Mouse (Mus musculus): Measurements from ENCODE around the gene Tspan14.
A peak's percentile ranks its signal among the peaks of the same experiment; 100 is the strongest.

The Tspan14 gene

DNA sequence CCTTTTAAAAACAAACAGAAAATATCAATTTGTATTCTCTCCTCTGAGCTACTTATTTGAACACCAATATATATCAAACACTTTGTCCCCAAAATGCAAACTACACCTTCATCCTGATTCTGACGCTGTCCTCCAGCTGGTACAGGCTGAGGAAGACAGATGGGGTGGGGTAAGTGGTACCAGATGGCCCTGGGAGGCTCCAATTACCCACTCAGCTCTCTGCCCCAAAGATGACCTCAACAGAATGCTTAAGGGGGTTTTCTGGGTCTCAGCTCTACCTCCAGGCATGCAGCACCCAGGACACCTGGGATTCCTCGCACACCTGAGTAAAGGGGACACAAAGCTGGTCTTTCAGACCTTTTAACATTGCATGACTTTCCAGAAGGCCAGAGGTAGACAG lies 13.9 kb downstream of the Tspan14 start:
- DNase-seq (ENCODE audit: extremely low spot score, low read depth, low spot score) = peak; percentile 24

DNA sequence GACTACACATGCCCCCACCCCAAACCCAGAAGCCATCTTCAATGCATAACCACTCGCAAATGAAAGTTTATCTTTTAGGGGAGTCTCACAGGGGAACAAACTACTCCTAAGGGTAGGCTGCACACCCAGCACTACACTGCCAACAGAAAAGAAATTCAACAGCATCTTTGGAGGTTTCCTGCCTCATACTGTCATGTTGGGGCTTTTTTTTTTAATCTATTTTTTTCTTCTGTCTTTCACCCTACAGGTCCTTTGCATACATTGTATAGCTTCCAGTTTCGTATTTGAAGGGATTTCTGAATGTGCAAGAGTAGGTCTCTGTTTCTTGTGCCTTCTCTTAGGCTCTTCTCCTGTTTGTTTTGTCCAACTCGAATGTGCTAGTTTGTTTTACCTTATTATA lies 14.3 kb downstream of the Tspan14 start:
- DNase-seq (ENCODE audit: extremely low spot score, low read depth, low spot score) = no peak

DNA sequence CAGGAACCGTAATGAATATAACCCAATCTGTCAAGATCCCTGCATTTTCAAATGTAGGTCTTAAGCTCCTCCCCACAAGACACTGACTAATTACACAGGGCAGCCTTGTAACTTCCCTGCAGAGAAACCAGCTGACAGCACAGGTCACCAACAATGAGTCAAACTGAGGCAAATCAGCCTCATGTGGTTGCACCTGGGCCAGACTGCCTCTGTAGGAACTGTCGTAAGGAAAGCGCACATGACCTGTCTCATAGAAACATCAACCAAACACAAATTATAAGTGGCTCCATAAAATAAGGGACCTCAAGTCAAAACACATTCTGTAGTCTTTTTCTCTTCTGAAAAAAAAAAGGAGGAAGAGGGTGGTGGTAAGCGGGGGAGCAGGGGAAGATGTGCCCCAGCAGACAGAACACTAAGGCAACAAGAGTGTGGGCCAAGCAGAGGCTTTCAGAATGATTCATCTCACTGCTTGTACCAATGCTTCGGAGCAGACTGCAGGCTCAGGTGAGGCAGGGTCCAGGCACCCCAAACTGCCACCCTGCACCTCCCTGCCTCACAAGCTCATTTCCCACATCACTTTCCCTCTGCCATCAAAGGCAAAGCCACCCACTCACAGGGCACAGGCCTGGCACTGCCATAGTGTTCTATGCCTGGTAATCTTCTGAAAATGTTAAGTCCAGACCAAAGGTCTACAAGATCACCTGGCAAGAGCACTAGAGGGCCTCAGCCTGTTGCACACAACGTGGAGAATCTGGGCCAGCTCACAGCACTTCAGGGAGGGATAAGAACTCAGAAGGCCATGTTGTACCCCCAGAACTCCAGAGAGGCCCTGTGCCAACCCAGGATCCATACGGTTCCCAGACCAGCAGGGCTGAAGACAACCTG lies 16.6 kb downstream of the Tspan14 start:
- DNase-seq (ENCODE audit: extremely low spot score, low read depth, low spot score) = no peak

DNA sequence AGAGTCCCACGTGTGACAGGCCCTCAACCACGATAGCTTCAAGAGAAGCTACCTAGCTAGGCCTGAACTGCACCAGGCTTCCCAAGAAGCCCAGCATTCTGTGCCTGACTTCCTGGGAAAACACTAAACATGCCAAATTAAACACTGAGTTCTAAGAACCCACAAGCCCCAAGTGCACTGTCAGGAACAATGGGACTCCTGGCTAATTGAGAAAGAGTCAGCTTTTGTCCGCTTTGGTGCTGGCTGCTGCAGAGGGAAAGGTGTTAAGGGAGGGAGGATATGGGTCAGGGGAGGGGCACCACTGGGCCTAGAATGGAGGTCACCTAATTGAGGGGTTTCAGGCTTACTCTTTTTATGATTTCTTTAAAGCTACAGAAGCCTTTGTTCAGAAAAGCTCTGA lies 17.6 kb downstream of the Tspan14 start:
- no peak for DNase-seq (ENCODE audit: extremely low spot score, low read depth, low spot score)

DNA sequence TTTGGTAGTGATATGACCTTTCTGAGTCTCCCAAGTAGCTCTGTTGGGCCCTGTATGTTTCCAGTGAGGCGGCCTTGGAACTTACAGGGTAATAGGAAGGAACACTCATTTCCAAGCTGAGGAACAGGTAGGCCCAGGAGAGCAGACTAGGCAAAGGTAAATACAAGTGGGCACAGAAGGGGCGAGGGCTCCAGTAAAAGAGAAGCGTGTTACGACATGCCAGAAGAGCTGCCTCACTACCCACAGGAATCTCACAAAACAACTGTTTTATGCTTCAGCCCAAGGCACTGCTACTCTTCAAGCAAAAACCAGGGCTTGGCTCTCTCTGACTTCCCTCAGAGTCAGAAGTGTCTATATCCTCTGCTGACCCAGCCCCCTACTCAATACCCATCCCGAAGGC lies 18.1 kb downstream of the Tspan14 start:
- no peak for DNase-seq (ENCODE audit: extremely low spot score, low read depth, low spot score)

DNA sequence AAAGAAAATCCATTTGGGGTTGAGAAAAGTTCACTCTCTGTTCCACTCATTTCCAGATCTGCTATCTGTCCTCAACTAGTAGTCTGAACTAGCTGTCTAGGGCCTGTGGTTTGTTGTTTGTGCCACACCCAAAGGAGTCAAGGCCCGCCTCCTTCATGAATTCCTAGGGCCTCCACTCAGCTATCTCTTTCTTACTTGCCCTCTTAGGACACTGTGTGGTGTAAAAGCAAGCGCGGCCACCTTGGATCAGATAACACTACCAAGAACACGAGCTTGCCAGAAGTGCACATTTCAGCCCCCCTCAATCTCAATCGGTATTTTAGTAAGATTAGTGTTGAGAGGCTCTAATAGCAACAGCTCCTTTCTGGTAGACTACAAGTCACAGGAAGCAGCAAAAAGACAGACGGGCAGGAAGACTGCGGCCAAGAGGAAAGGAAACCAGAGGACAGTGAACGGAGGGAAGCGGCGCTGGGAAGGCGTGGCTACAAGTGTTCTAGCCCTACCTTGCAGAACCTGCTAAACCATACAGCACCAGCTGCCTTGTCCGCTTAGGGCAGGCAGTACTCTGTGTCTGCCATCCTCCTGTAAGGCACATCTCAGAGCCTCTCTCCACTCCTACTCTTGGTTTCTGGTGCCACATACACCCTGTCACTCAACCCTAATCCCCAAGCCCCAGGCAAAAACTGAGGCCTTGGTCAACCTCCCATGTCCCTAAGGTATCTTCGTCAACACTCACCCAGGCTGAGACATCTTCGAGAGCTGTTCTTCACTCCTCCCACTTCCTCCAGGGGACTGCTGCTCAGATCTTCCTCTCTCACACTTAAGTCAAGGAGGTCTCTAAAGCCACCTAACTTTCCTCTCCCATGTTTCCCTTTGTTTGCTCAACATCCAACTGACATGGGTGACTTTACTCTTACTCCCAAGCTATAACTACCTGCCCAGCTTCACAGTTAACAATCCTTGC lies 18.9 kb downstream of the Tspan14 start:
- DNase-seq (ENCODE audit: extremely low spot score, low read depth, low spot score) = no peak

DNA sequence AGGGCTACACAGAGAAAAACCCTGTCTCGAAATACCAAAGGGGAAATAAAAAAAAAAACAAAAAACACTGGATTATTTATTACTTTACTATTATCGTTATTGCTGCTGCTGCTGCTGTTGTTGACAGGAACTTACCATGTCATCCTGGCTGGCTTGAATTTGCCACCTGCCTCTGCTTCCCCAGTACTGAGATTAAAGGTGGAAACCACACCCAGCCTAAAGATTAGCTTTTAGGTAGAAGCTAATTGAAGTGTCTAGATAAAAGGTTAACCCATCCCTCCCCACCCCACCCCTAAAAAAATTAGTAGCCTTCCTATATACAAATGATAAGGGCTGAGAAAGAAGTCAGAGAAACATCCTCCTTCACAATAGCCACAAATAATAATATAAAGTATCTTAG lies 22.8 kb downstream of the Tspan14 start:
- no peak for DNase-seq (ENCODE audit: extremely low spot score, low read depth, low spot score)

DNA sequence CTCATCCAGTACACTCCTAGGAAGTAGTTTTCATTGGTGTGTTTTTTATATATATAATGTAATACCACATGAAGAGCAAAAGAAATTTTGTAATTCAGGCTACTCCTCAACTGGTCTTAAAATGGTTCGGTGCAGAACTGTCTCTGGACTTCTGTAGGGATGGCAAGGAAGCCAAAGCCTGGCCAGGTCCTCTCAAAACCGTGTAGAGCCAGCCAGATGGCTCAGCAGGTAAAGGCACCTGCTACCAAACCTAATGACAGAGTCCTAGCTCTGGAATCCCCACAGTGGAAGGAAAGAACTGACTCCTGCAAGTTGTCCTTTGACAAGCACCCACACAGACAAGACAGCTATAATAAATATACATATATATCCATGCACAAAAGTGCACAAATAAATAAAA lies 24.2 kb downstream of the Tspan14 start:
- DNase-seq (ENCODE audit: extremely low spot score, low read depth, low spot score) = no peak

DNA sequence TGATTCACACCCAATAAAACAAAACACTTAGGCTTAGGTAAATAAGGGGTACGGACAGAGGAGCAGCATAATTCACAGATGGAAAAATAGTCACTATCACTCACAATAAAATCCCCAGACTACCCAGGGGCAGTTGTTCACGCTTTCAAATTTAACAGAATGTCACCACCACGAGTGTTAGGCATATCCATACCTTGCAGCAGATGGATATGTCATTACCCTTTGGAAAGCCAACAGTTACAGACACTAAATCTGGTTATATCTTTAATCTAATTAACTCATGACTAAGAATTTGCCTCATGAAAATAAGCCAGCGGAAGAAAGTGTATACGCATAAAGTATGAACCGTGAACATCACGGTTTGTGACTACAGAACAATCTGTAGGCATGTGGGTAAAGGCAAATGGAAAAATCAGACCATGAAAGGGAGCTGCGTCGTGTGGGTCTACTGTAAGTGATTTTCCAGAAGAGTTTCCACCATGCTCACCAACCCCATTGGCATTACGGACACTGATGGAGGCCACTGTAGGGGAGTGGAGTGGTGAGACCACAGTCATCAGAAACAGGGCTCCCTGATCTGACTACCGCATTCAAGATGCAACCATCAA lies 28.1 kb downstream of the Tspan14 start:
- no peak for DNase-seq (ENCODE audit: extremely low spot score, low read depth, low spot score)

DNA sequence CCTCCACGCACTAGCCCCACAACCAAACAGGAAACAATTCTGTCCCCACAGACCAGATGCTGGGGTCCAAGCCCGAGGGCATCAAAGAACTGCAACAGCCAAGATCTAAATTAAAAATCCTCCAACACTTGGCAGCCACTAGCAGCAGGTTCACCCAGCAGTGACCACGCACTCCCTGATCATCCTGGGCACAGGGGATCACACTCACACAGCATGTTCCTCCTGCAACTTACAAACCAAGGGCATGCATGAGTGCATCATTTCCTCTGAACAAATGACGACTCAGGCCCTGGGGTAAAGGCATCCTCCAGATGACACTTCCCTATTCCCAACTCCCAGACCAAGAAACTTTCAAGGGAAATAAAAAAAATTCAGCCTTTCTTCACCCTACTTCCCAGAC lies 29.6 kb downstream of the Tspan14 start:
- DNase-seq (ENCODE audit: extremely low spot score, low read depth, low spot score) = no peak

DNA sequence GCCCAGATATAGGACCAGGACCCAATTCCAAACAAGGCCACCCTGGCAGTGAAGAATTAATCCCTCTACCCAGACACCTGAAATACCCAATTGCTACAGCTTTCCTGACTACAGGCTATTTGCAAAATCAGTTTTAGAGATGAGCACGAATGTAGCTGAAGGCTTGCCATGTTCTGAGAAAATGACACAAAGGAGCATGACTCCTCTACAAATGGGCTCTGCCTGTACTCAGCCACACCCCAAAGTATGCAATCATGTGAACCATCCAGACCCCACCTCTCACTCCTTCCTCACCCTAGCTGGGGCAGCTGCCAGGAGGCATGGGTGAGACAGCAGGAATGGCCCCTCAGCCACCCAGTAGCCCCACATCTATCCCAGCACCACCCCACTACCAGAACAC lies 31.1 kb downstream of the Tspan14 start:
- DNase-seq (ENCODE audit: extremely low spot score, low read depth, low spot score) = no peak

DNA sequence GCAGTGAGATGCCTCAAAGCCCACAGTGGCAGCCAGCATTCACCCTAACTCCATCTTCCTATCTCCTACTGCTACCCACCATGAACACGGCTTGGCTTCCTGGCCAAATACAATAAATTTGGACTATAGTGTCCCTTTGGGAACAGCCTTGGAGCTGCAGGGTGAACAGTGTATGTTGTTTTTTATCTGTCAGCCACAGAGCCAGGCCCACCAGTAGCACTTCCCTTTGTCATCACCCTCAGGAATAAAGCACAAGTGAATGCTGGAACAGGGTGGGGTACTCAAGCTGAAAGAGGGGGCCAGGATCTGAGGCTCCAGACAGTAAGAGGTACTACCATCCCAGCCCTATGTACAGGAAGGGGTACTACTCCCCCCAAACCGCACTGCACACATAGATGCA lies 31.6 kb downstream of the Tspan14 start:
- no peak for DNase-seq (ENCODE audit: extremely low spot score, low read depth, low spot score)

DNA sequence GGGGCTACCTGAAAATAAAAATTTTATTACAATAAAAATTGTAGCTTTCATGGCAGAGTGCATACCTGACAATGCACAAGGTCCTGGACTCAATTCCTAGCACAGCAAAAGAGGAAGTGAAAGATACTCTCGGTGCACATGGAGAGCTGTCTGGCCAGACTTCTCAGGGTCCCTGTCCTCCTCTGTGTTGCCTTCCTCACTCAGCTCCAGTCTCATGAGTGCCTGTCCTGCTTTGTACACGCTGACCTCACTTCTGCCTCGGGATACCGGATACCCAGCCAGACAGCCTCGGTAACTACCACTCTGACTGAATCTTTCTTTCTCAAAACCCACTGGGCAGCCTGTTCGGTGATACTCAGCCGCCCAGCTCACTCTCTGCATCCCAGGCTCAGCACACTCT lies 33.3 kb downstream of the Tspan14 start:
- no peak for DNase-seq (ENCODE audit: extremely low spot score, low read depth, low spot score)

DNA sequence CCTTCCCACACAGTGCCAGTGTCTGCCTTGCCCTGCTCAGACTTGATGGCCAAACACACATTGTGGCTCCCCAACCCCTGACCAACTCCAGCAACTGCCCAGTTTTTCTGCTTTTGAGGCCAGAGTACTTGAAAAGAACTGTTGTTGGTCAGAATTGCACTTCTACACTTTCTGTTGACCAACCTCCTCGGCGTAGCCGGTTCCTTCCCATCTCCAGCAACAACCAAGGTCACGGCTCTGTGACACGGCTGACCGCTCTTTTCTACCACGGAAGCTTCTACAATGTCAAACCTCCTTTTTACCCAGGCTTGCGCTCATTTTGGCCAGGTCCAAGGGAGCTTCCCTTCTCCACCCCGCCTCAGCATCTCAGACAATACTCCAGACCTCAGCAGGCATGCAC lies 34.4 kb downstream of the Tspan14 start:
- DNase-seq (ENCODE audit: extremely low spot score, low read depth, low spot score) = no peak

DNA sequence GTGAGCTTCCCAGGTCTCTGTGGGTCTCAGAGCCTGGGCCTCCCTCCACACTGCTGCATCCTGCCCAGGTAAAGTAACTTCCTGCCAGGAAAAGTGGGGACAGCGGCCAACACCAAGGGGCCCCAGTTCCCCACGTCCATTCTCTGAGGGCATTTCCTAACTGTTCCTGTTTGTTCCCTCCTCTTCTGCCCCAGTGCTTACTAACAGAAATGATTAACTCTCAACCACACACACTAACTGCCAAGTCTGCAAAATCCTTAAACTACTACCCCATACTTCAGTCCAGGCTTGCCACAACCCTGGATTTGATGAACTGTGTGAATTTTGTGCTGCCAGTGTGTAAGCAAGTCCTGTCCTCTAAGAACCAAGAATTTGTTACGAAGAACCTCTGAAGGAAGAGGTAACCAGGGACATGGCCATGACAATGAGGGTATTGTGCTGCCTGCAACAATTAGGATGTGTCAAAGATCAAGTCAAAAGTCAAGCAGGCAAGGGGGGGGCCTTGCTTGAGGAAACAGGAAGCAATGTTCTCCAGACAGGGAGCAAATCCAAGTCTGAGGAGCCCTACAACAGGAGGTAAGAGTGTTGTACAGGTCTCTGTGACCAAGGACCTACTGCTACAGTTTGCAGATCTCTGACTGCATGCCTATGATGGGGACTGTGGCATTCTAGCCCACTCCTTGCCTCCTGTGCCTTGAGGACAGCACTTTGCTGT lies 35.3 kb downstream of the Tspan14 start:
- no peak for DNase-seq (ENCODE audit: extremely low spot score, low read depth, low spot score)

DNA sequence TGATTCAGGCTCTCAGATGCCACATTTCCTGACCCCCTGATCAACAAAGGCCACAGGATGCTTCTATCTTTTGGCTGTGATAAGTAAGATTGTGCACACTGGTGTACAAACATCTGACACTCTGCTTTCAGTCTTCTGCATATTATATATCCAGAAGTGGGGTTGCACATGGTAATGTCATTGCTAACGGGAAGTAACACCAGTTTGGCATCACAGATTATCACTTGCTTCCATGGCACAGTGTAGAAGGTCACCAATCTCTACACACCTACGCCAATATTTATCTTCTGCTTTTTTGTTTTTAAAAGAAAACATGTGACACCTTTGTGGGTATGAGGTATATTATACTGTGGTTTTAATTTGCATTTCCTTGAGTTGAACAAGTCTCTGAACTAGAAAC lies 36.7 kb downstream of the Tspan14 start:
- DNase-seq (ENCODE audit: extremely low spot score, low read depth, low spot score) = no peak

DNA sequence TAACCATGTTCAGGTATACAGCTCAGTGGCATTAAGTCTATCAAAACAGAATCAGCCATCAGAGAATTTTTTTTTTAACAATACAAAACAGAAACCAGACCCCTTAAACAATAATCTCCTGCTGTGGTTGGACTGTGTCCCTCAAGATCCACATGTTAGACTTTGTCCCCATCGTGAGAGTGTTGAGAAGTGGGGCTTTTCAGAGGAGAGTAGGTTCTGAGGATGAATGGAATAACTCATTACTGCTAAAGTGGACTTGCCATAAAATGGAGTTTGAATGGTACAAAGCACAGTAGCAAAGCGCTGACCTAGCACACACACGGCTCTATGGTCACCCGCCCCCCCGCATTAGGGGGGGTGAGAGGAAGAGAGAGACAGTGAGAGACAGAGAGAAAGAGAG lies 37.7 kb downstream of the Tspan14 start:
- no peak for DNase-seq (ENCODE audit: extremely low spot score, low read depth, low spot score)

DNA sequence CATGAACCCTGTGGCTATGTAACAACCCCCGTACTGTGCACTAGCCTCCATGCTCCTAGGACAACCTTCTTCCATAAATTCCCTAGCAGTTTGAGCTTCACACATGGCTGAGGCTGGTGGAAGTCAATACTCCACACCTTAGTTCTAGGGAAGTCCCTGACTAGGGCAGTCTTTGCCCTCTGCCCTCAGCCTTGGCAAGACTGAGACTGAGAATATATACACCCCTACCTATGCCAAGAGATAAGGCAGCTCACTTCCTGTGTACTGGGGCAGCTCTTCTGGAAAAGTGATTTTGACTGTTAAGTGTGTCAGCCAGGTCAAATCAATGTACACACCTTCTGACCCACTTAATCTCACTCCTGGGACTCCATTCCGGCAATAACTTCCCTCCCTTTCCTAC lies 39.6 kb downstream of the Tspan14 start:
- DNase-seq (ENCODE audit: extremely low spot score, low read depth, low spot score) = no peak

DNA sequence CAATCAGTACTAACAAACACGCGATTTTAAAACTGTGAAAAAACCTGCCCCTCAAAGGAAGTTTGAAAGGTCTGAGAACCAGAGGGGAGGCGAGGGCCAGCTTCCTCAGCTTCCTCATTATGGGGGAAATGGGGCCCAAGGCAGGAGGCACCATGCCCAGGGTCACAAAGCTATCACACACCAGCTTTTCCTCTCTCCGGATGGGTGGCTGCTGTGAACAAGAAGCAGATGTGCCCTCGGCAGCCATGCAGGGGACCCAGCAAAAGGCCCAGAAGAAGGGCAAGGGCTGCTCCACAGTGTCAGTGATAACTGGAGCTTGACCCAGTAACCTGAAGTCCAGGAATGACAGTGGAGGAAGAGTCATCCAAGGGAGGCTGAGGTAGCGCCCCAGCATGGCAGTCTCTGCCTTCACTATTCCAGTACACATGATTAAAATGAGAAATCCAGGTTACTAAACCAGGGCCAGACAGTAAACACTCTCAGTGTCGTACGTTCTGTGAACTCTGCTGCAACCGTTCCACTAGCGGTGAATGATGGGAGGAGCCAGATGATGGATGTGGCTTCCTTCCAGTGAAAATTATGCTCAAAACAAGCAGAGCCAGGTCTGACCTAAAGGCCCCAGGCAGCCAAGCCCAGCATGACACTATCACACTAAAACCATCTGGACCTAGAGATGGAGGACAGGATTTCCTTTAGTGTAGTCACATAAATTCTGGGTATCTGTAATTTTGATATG lies 42.1 kb downstream of the Tspan14 start:
- no peak for DNase-seq (ENCODE audit: extremely low spot score, low read depth, low spot score)

DNA sequence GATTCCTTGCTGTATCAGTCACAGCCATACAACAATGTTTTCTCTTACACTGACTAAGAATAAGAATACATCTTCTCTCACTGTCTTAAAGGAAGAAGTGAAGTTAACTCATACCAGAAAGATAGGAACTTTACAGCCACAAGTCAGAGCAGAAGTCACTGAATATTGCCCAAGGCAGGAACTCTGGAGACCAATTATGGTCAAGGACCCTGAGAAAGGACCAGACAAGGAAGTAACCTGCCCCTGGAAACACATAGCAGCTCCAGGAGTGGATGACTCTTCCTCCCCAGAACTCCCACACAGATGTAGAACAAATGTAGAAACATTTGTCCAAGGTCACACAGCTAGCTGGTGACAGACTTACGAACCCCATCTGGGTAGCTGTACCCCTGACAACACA lies 45.4 kb downstream of the Tspan14 start:
- DNase-seq (ENCODE audit: extremely low spot score, low read depth, low spot score) = no peak

Measured in hindlimb bud, embryonic 11.5 days (tissue).